16 mouse cellular contexts compared by ENCODE assay signal in the genomic region with DNA sequence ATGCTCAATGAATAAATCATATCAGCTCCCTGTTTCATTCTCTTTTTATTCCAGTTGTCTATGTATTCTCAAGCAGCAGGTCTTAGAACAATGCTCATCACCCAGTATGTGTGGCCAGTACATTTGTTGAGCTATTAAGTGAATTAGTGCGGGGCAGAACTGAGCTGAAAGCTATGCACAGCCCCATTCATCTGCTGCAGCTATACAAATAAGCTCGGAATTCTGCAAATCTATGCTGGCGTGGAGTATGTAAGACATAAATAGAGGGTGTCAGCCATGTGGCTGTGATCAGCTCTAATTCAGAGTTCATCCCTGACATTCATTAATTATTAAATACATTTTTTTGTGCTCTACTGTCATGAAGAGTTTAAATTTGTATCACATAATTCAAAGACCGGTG.
"Had no signal": no experiment of that assay in that cellular context is flagged by ENCODE, and none has a peak within 500 bp of the region (broad histone marks: within the 10 kb centered on the region; RNA-seq: fewer than 3 reads in every experiment).

No protein-coding gene starts in this region.

- DNase-seq: kidney, adult 11 months; kidney, adult 8-10 months; kidney, postnatal 10 days; kidney, postnatal 36 days; layer of hippocampus, postnatal 36 days; liver, embryonic 13.5 days; lung, adult 2 months; thymus, adult 18-20 months; thymus, postnatal 36 days had no signal

- H3K27ac ChIP-seq: intestine, embryonic 15.5 days; kidney, embryonic 15.5 days; left cerebral cortex, adult 2 months; liver, embryonic 13.5 days; neural tube, embryonic 12.5 days; neural tube, embryonic 15.5 days had no signal

- H3K9me3 ChIP-seq: intestine, embryonic 15.5 days; kidney, embryonic 15.5 days; liver, embryonic 13.5 days; megakaryocyte, embryonic 14.5 days; neural tube, embryonic 12.5 days; neural tube, embryonic 15.5 days had no signal

- H3K4me3 ChIP-seq: intestine, embryonic 15.5 days; kidney, embryonic 15.5 days; left cerebral cortex, adult 2 months; liver, embryonic 13.5 days; megakaryocyte, embryonic 14.5 days; neural tube, embryonic 12.5 days; neural tube, embryonic 15.5 days had no signal

- H3K27me3 ChIP-seq: intestine, embryonic 15.5 days; kidney, embryonic 15.5 days; liver, embryonic 13.5 days; megakaryocyte, embryonic 14.5 days; neural tube, embryonic 12.5 days; neural tube, embryonic 15.5 days had no signal

- H3K36me3 ChIP-seq: intestine, embryonic 15.5 days; kidney, embryonic 15.5 days; liver, embryonic 13.5 days; neural tube, embryonic 12.5 days; neural tube, embryonic 15.5 days had no signal

- H3K4me2 ChIP-seq: intestine, embryonic 15.5 days; kidney, embryonic 15.5 days; liver, embryonic 13.5 days; neural tube, embryonic 12.5 days; neural tube, embryonic 15.5 days had no signal

- H3K9ac ChIP-seq: intestine, embryonic 15.5 days; kidney, embryonic 15.5 days; liver, embryonic 13.5 days; neural tube, embryonic 12.5 days; neural tube, embryonic 15.5 days had no signal

- ATAC-seq: intestine, embryonic 15.5 days; lung, postnatal 0 days had no signal

- H3K4me1 ChIP-seq: intestine, embryonic 15.5 days; kidney, embryonic 15.5 days; liver, embryonic 13.5 days; megakaryocyte, embryonic 14.5 days; neural tube, embryonic 12.5 days; neural tube, embryonic 15.5 days had no signal
